Mouse (Mus musculus) right cerebral cortex, postnatal 10 days (tissue): ENCODE measurements around the gene Gfra1.

ENCODE experiments used
- DNase-seq, 2 experiments: peaks; one replicate each; pipeline ENCODE4 v3.0.0; 2021; ENCODE audit warnings: low spot score in 2 of 2

Gfra1 gene

DNA sequence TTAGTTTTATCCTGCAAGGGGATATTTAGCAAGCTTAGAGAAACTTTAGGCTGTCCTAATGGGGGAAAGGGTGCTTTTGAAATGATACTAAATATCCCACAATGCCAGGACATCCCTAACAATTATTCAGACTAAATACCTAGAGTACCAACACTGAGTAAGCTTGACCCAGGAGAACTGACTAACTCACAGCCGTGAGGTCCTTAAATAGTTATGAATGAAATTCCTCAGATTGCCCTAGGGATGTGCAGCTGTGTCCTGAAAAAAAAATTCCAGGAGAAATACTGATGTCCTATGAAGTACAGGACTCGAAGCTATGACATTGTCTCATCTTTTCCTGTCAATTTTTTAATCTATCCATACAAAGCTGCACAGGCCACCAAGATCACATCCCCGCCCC, 201.5 kb downstream of the Gfra1 start:
- DNase-seq, result no peak

- no peak for DNase-seq
Observed at GRCm38 (mm10) chr19:58251698-58252097, 204.0 kb downstream of the Gfra1 start.

DNA sequence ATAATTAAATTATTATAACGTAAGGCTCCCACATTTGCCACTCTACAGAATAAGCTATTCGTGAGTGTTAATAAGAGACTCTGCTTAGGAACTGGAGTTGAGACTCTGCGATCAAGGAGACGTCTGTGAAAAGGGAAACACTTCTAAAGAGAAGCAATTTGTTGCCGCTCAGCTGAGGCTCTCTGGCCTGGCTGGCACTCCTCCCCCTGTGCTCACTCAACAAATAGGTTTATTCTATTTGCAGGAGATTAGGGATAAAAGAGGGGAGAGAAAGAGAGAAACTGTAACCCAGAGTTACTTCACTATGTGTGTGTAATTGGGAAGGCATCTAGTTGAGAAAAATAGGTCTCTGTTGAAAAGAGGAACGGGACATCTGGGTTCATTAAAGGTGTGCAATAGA, 204.6 kb downstream of the Gfra1 start:
- DNase-seq, result peak; percentile 51 to 56

GRCm38 (mm10) chr19:58250237-58250636, 205.5 kb downstream of the Gfra1 start:
- DNase-seq, result no peak

GRCm38 (mm10) chr19:58244148-58244547, 211.6 kb downstream of the Gfra1 start:
- no peak for DNase-seq

DNA sequence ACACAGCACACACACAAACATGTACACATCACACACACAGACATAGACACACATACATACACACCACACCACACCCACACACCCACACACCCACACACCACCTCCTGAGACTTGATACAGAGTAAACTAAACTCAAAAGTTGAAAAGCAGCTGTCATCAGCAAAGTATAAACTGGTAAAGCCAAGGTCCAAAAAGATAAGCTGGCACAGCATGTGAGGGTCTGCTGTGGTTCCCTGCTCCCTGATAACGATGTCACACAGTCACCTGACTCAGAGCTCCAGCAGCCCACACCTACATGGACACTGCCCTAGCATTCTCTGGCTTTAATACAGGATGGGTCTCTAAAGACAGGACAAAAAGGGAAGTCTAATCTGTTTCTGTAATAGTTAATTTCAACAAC, 212.1 kb downstream of the Gfra1 start:
- DNase-seq, result no peak

- DNase-seq, result no peak
Observed at GRCm38 (mm10) chr19:58238325-58238724, 217.4 kb downstream of the Gfra1 start.

- DNase-seq, result no peak
Observed at GRCm38 (mm10) chr19:58227725-58228124, 228.0 kb downstream of the Gfra1 start.

DNA sequence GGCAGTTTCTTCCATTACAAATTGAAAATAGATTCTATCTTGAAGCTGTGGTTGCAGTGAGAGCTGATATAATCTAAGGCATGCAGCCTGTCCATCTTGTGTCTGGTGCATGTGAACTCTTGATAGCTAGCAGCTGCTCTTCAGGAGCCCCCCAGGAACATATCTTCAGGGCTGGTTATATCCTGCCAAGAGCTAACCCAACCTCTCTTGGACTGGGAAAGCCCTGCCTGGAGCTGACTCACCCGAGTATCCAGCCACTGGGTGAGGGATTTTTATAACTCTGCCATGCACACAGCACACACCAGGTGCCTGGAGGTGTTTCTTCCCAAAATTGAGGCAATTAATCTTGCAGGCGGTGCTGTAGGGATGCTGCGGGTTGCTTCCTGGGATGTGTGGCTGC, 228.8 kb downstream of the Gfra1 start:
- DNase-seq, result no peak

GRCm38 (mm10) chr19:58220061-58220831, 235.5 kb downstream of the Gfra1 start:
- no peak for DNase-seq

DNA sequence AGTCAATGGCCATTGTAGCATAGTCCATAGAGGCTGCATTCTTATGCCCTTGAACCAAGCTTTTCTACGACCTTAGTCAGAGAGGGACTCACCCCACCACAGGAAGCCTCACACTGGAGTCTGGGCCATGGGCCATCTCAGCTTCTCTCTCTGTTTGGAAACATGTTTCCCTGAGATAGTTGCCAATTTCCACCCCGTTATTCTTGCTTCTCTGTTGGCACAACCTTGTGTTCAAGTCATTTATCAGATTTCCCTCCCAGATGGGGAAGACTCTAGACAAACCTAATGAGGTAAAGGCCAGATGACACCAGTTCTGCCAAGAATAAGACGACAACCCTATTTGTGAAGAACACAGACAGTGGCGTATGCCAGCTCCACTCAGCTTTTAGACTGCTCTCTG, 238.1 kb downstream of the Gfra1 start:
- DNase-seq, result no peak

DNA sequence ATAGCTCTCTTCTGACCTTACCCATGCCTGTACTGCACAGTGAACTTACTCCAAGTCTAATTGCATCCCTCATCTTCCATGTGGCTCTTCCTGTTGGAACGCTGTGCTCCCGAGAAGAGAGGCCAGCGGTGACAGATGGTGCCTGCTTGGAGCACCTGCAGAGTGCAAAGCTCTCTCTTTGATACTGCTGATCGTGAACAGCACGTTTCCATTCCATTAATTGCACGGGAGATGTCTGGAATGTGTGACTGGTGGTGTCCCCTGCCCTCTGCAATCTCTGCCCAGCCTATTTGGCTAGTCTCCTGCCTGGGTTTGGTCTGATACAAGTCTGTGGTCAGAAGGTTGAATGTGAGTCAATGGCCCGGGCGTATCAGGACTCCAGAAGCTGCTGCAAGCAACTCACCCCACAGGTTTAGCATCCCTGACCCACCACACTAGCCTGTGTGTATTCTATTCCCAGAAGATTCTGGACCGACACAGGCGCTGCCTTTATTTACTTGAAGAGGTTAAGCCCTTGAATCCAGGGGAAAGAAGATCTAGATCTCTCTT, 249.1 kb downstream of the Gfra1 start:
- DNase-seq, result no peak

DNA sequence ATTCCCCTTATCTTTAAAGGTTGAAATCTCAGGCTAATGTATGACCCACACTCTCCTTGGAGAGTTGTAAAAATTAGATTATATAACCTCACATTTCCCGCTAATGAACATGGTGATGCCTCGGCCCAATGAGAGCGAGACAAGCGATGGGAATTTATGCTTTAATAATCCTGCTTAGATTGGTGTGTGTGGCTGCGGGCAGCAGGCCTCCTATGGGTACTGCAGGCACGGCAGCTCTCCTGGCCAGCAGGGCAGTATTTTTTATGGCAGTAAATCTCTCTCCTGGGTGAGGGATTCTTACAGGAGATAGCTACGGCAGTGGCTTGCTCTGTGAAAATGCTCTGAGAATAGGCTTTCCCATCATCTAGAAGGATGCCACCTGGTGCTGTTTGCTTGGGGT, 250.2 kb downstream of the Gfra1 start:
- no peak for DNase-seq

- no peak for DNase-seq
Observed at GRCm38 (mm10) chr19:58202627-58203026, 253.1 kb downstream of the Gfra1 start.

DNA sequence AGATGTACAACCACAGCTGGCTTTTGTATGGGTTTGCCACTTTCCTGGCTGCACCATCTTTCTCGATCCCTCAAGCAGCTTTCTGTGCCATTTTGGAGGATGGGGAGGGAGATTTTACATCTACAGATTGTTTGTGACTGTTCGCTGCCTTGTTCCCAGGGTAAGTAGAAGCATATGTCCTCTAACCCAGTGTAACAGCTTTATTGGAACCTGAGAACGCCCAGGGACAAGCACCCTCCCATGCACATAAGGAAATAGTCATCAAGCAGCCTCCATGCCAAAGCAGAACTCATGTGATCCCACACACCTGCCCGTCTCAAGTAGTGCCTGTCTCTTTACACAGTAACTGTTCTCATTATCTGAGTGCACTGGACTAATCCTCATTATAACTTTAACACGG, 256.0 kb downstream of the Gfra1 start:
- DNase-seq, result no peak

DNA sequence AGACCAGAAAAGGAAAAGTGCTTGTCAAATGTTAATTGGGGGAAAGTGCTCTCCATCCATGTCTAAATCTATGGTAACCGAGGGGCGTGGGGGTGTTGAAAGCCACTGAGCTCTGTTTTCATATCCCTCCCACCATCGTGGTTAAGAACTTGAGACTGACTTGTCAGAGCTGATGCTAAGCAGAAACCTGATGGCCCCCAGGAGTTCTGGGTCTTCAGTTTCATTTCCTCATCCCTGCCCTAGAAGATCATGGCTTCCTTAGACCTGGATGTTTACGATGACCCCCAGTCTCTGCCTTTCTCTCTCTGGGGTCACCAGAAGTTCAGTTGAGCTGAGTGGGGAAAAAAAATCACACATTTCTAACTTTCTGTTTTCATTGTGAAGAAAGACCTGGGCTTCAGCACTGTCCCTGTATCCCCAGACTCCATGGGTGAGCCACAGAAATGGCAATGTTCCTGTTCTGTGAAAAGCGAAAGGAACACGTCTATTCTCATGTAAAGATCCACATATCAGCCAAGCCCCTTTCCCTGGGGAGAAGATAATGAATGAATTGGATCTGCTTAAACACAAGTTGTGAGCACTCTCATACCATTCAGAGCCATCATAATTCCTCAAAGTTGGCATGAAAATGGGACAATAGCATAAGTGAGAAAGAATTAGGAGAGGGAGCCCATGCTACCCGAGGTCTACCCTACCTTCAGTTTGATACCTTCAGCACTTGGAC, 261.8 kb downstream of the Gfra1 start:
- DNase-seq, result no peak

- no peak for DNase-seq
Observed at GRCm38 (mm10) chr19:58190947-58191346, 264.8 kb downstream of the Gfra1 start.

DNA sequence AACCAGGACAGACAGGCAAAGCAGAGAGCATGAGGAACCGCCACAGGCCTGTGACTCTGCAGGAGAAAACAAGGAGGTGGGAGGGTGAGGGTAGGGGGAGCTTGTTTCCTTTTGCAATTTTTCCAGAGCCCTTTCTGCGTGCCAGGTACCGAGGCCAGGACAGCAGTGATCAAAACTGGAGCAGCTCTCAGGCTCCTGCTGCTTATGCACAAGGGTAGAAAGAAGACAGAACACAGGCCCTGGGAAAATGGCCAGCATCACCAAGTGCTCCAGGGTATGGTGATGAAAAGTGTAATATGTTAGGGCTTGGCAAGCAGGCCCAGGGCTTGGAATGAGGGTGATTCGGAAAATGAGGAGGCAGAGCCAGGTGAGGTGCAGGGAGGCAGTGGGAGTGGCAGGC, 269.2 kb downstream of the Gfra1 start:
- DNase-seq, result peak; percentile 38 to 41
